Mouse (Mus musculus) embryonic fibroblast, embryonic 13.5 days (primary cell): ENCODE measurements around the gene Cacna1h.

Experiments
- CTCF ChIP-seq: IDR thresholded peaks from 2 replicates; pipeline ENCODE4 v1.5.1; 2011; ENCODE audit warnings: mild to moderate bottlenecking, control low read depth, low read length, moderate library complexity, borderline replicate concordance; ENCODE audit not compliant: insufficient read depth
- POLR2A ChIP-seq: IDR thresholded peaks from 2 replicates; pipeline ENCODE4 v1.6.1; 2011; ENCODE audit warnings: low read depth, mild to moderate bottlenecking, control low read depth, low read length, moderate library complexity

GRCm38 (mm10) chr17:25361291-25361690 is 72.3 kb downstream of the Cacna1h start:
- TF ChIP-seq CTCF (no peak), POLR2A (no peak)
